Mouse (Mus musculus): ENCODE measurements around the gene Ttll8.

GRCm38 (mm10) chr15:88951246-88951645 lies 3.0 kb downstream of the Ttll8 start:
- TF ChIP-seq CTCF (conservative IDR thresholded peaks at IDR 0.05; ENCODE audit: insufficient read depth, insufficient read length, low read depth, low read length) (no peak), POLR2A (IDR thresholded peaks at IDR 0.05; ENCODE audit: low read depth, low read length) (no peak)

All from kidney, adult 2 months (tissue).